Mouse (Mus musculus): Measurements from ENCODE around the gene Nlgn3. TPM values are rescaled to one million over a fixed set of nuclear protein-coding genes. Genes with fewer than 3 reads are reported as not detected.

Gene Nlgn3
- 32.5 and 32.8 TPM in 2 replicates for polyA plus RNA-seq (2016; fragmentation: Nextera tagmentation; extraction: Ambion mirVana)

- Histone ChIP-seq H3K9me3 (no peaks in the 10 kb centered on the region), H3K9ac (peak within 1 kb of the TSS; percentile 54), H3K27ac (no peak within 1 kb of the TSS; the same call in 1 of the 2 replicates), H3K4me1 (peaks cover 11% of the 10 kb centered on the region), H3K27me3 (replicated peaks) (0 out of 2 replicates have a peak, but pooled peaks cover 3% of the 10 kb centered on the region), H3K4me3 (peak within 1 kb of the TSS; percentile 44), H3K36me3 (peaks cover 7% of the 10 kb centered on the region; the same call in 1 of the 2 replicates), H3K4me2 (replicated peaks) (peak within 1 kb of the TSS; percentile 55)
- 24% methylated on average over 23 of the region's 24 CpGs for WGBS
- peak; percentile 25 for ATAC-seq (ENCODE audit: low FRiP score, low read depth)
Measured at GRCm38 (mm10) chrX:101299055-101299454, at the start of gene Nlgn3. Nlgn3 (plus strand) TSS chrX:101299168.

GRCm38 (mm10) chrX:101253952-101254729, 44.8 kb upstream of the Nlgn3 start, which contains the start of gene Foxo4:
Foxo4 (plus strand) TSS chrX:101254528.
- Histone ChIP-seq H3K27me3 (replicated peaks) (no peaks in the 10 kb centered on the region), H3K4me3 (peak within 1 kb of the TSS; percentile 46), H3K4me1 (no peaks in the 10 kb centered on the region; the same call in 1 of the 2 replicates), H3K4me2 (replicated peaks) (peak within 1 kb of the TSS; percentile 68), H3K27ac (no peak within 1 kb of the TSS), H3K9me3 (no peaks in the 10 kb centered on the region), H3K9ac (peak within 1 kb of the TSS; percentile 45; the same call in 1 of the 2 replicates), H3K36me3 (no peaks in the 10 kb centered on the region)
- ATAC-seq (ENCODE audit: low FRiP score, low read depth) = peak; percentile 92
- WGBS = 19% methylated on average over 42 of the region's 47 CpGs

GRCm38 (mm10) chrX:101254740-101255139, 44.2 kb upstream of the Nlgn3 start:
- H3K27ac ChIP-seq = no peak overlapping the region
- ATAC-seq (ENCODE audit: low FRiP score, low read depth) = peak; percentile 31

GRCm38 (mm10) chrX:101256603-101257002, 42.4 kb upstream of the Nlgn3 start:
- Histone ChIP-seq H3K27me3 (replicated peaks) (no peaks in the 10 kb centered on the region), H3K9me3 (no peaks in the 10 kb centered on the region), H3K27ac (no peak overlapping the region)

More at GRCm38 (mm10) chrX:101254740-101255139, 44.2 kb upstream of the Nlgn3 start:
- 17% methylated on average over 26 of the region's 26 CpGs for WGBS
- peak overlapping the region; percentile 45; the same call in 1 of the 2 replicates for H3K9ac ChIP-seq
- H3K27me3 ChIP-seq (replicated peaks) = no peaks in the 10 kb centered on the region
- H3K4me1 ChIP-seq = no peaks in the 10 kb centered on the region; the same call in 1 of the 2 replicates
- H3K4me2 ChIP-seq (replicated peaks) = peak overlapping the region; percentile 68
- no peaks in the 10 kb centered on the region for H3K9me3 ChIP-seq
- no peaks in the 10 kb centered on the region for H3K36me3 ChIP-seq
- H3K4me3 ChIP-seq = peak overlapping the region; percentile 46

GRCm38 (mm10) chrX:101260441-101261325, 38.3 kb upstream of the Nlgn3 start:
- H3K36me3 ChIP-seq = no peaks in the 10 kb centered on the region
- H3K27ac ChIP-seq = peak overlapping the region; percentile 66
- H3K4me3 ChIP-seq = no peak overlapping the region
- no peak overlapping the region for H3K9ac ChIP-seq
- peak; percentile 79 for ATAC-seq (ENCODE audit: low FRiP score, low read depth)
- WGBS = 25% methylated on average over 11 of the region's 13 CpGs
- H3K27me3 ChIP-seq (replicated peaks) = no peaks in the 10 kb centered on the region
- no peaks in the 10 kb centered on the region for H3K9me3 ChIP-seq
- H3K4me2 ChIP-seq (replicated peaks) = peak overlapping the region; percentile 20; the same call in 1 of the 2 replicates
- H3K4me1 ChIP-seq = no peaks in the 10 kb centered on the region; the same call in 1 of the 2 replicates

More at GRCm38 (mm10) chrX:101256603-101257002, 42.4 kb upstream of the Nlgn3 start:
- Histone ChIP-seq H3K4me2 (replicated peaks) (peak overlapping the region; percentile 3; the same call in 1 of the 2 replicates), H3K36me3 (no peaks in the 10 kb centered on the region), H3K4me1 (no peaks in the 10 kb centered on the region; the same call in 1 of the 2 replicates), H3K9ac (no peak overlapping the region), H3K4me3 (no peak overlapping the region)
- 89% methylated on average over 13 of the region's 13 CpGs for WGBS
- ATAC-seq (ENCODE audit: low FRiP score, low read depth) = no peak

- ATAC-seq (ENCODE audit: low FRiP score, low read depth) = no peak
- H3K4me1 ChIP-seq = no peaks in the 10 kb centered on the region
- no peaks in the 10 kb centered on the region for H3K36me3 ChIP-seq
- 95% methylated on average over 1 of the region's 1 CpGs for WGBS
- no peak within 1 kb of the TSS for H3K9ac ChIP-seq
- H3K27ac ChIP-seq = no peak within 1 kb of the TSS
- no peaks in the 10 kb centered on the region for H3K9me3 ChIP-seq
- no peak within 1 kb of the TSS for H3K4me3 ChIP-seq
- no peak within 1 kb of the TSS for H3K4me2 ChIP-seq (replicated peaks)
- no peaks in the 10 kb centered on the region for H3K27me3 ChIP-seq (replicated peaks)
Measured at GRCm38 (mm10) chrX:101263892-101264291, 35.1 kb upstream of the Nlgn3 start, which contains the start of gene Gm614. Gm614 (minus strand) TSS chrX:101263992.

- Histone ChIP-seq H3K4me2 (replicated peaks) (no peak overlapping the region), H3K27me3 (replicated peaks) (no peaks in the 10 kb centered on the region), H3K9ac (no peak overlapping the region), H3K4me3 (no peak overlapping the region), H3K27ac (no peak overlapping the region), H3K36me3 (no peaks in the 10 kb centered on the region), H3K9me3 (no peaks in the 10 kb centered on the region), H3K4me1 (no peaks in the 10 kb centered on the region)
- no peak for ATAC-seq (ENCODE audit: low FRiP score, low read depth)
- 97% methylated on average over 6 of the region's 6 CpGs for WGBS
Measured at GRCm38 (mm10) chrX:101266631-101267030, 32.3 kb upstream of the Nlgn3 start.

GRCm38 (mm10) chrX:101268025-101268754, 30.8 kb upstream of the Nlgn3 start, which contains the start of gene Il2rg:
Il2rg (minus strand) TSS chrX:101268255.
- H3K9ac ChIP-seq = no peak within 1 kb of the TSS
- H3K36me3 ChIP-seq = no peaks in the 10 kb centered on the region
- no peak within 1 kb of the TSS for H3K4me3 ChIP-seq
- H3K4me2 ChIP-seq (replicated peaks) = no peak within 1 kb of the TSS
- ATAC-seq (ENCODE audit: low FRiP score, low read depth) = no peak
- H3K9me3 ChIP-seq = no peaks in the 10 kb centered on the region
- 71% methylated on average over 5 of the region's 5 CpGs for WGBS
- H3K27me3 ChIP-seq (replicated peaks) = no peaks in the 10 kb centered on the region
- no peak within 1 kb of the TSS for H3K27ac ChIP-seq
- no peaks in the 10 kb centered on the region for H3K4me1 ChIP-seq

- Histone ChIP-seq H3K27ac (no peak within 1 kb of the TSS), H3K27me3 (replicated peaks) (no peaks in the 10 kb centered on the region), H3K4me1 (no peaks in the 10 kb centered on the region), H3K36me3 (no peaks in the 10 kb centered on the region), H3K9ac (no peak within 1 kb of the TSS), H3K4me3 (no peak within 1 kb of the TSS), H3K9me3 (no peaks in the 10 kb centered on the region), H3K4me2 (replicated peaks) (no peak within 1 kb of the TSS)
- WGBS = 52% methylated on average over 3 of the region's 3 CpGs
- no peak for ATAC-seq (ENCODE audit: low FRiP score, low read depth)
Measured at GRCm38 (mm10) chrX:101268755-101269124, 30.2 kb upstream of the Nlgn3 start, which contains the start of gene Gm20489. Gm20489 (minus strand) TSS chrX:101269023.

GRCm38 (mm10) chrX:101273410-101273809, 25.6 kb upstream of the Nlgn3 start:
- 26% methylated on average over 6 of the region's 6 CpGs for WGBS
- H3K9ac ChIP-seq = no peak overlapping the region
- peak overlapping the region; percentile 50; the same call in 1 of the 2 replicates for H3K4me3 ChIP-seq
- no peak overlapping the region for H3K27ac ChIP-seq
- peak; percentile 32 for ATAC-seq (ENCODE audit: low FRiP score, low read depth)
- H3K4me2 ChIP-seq (replicated peaks) = peak overlapping the region; percentile 59
- peaks cover 6% of the 10 kb centered on the region for H3K36me3 ChIP-seq
- H3K27me3 ChIP-seq (replicated peaks) = no peaks in the 10 kb centered on the region
- H3K9me3 ChIP-seq = no peaks in the 10 kb centered on the region
- H3K4me1 ChIP-seq = no peaks in the 10 kb centered on the region

Data from neural tube, embryonic 12.5 days (tissue).